Mouse (Mus musculus): ENCODE data around the gene Rnf7. TPM values are rescaled to one million over a fixed set of nuclear protein-coding genes. Genes with fewer than 3 reads are reported as not detected.
"Not testable (repeated sequence)": the region's sequence is repeated elsewhere in the genome, so short reads cannot be mapped to it uniquely, and the experiment has no call there.

Rnf7 gene
- 10 to 100 TPM; 58.1 to 58.5 TPM for total RNA-seq (2021)

- peak; percentile 99 for DNase-seq (ENCODE audit: extremely low spot score in 1 of 2, low spot score in 1 of 2)
Measured at GRCm38 (mm10) chr9:96478071-96478888, at the start of gene Rnf7. Gene Rnf7, minus strand, starts transcription at chr9:96478675.

GRCm38 (mm10) chr9:96526011-96526410 is 47.5 kb upstream of the Rnf7 start:
- DNase-seq (ENCODE audit: extremely low spot score in 1 of 2, low spot score in 1 of 2) = no peak

GRCm38 (mm10) chr9:96524972-96525506 is 46.6 kb upstream of the Rnf7 start, which contains the start of gene Gm28729:
Gene Gm28729, minus strand, starts transcription at chr9:96525264.
- DNase-seq (ENCODE audit: extremely low spot score in 1 of 2, low spot score in 1 of 2) = no peak

GRCm38 (mm10) chr9:96523148-96523547 is 44.7 kb upstream of the Rnf7 start:
- DNase-seq (ENCODE audit: extremely low spot score in 1 of 2, low spot score in 1 of 2) = no peak

- not testable (repeated sequence) for DNase-seq (ENCODE audit: extremely low spot score in 1 of 2, low spot score in 1 of 2)
Measured at GRCm38 (mm10) chr9:96521574-96521973, 43.1 kb upstream of the Rnf7 start.

- no peak for DNase-seq (ENCODE audit: extremely low spot score in 1 of 2, low spot score in 1 of 2)
Measured at GRCm38 (mm10) chr9:96517429-96517828, 39.0 kb upstream of the Rnf7 start.

GRCm38 (mm10) chr9:96516806-96517205 is 38.3 kb upstream of the Rnf7 start:
- DNase-seq (ENCODE audit: extremely low spot score in 1 of 2, low spot score in 1 of 2) = no peak

- DNase-seq (ENCODE audit: extremely low spot score in 1 of 2, low spot score in 1 of 2) = no peak
Measured at GRCm38 (mm10) chr9:96515737-96516136, 37.3 kb upstream of the Rnf7 start.

GRCm38 (mm10) chr9:96514278-96514677 is 35.8 kb upstream of the Rnf7 start:
- DNase-seq (ENCODE audit: extremely low spot score in 1 of 2, low spot score in 1 of 2) = no peak

GRCm38 (mm10) chr9:96506011-96506498 is 27.6 kb upstream of the Rnf7 start:
- DNase-seq (ENCODE audit: extremely low spot score in 1 of 2, low spot score in 1 of 2) = peak; percentile 6 to 27

GRCm38 (mm10) chr9:96505156-96505555 is 26.7 kb upstream of the Rnf7 start:
- DNase-seq (ENCODE audit: extremely low spot score in 1 of 2, low spot score in 1 of 2) = no peak

GRCm38 (mm10) chr9:96504116-96504895 is 25.8 kb upstream of the Rnf7 start:
- DNase-seq (ENCODE audit: extremely low spot score in 1 of 2, low spot score in 1 of 2) = no peak

- no peak for DNase-seq (ENCODE audit: extremely low spot score in 1 of 2, low spot score in 1 of 2)
Measured at GRCm38 (mm10) chr9:96502856-96503610, 24.6 kb upstream of the Rnf7 start.

GRCm38 (mm10) chr9:96501217-96501616 is 22.7 kb upstream of the Rnf7 start:
- DNase-seq (ENCODE audit: extremely low spot score in 1 of 2, low spot score in 1 of 2) = no peak

- DNase-seq (ENCODE audit: extremely low spot score in 1 of 2, low spot score in 1 of 2) = no peak
Measured at GRCm38 (mm10) chr9:96493212-96493611, 14.7 kb upstream of the Rnf7 start.

- peak in 1 of 2 experiments; percentile 54 for DNase-seq (ENCODE audit: extremely low spot score in 1 of 2, low spot score in 1 of 2)
Measured at GRCm38 (mm10) chr9:96491810-96492209, 13.3 kb upstream of the Rnf7 start.

GRCm38 (mm10) chr9:96487869-96488268 is 9.4 kb upstream of the Rnf7 start:
- not testable (repeated sequence) for DNase-seq (ENCODE audit: extremely low spot score in 1 of 2, low spot score in 1 of 2)

GRCm38 (mm10) chr9:96483648-96484047 is 5.2 kb upstream of the Rnf7 start:
- DNase-seq (ENCODE audit: extremely low spot score in 1 of 2, low spot score in 1 of 2) = no peak

- no peak for DNase-seq (ENCODE audit: extremely low spot score in 1 of 2, low spot score in 1 of 2)
Measured at GRCm38 (mm10) chr9:96483028-96483427, 4.6 kb upstream of the Rnf7 start.

GRCm38 (mm10) chr9:96472356-96472755 is 6.1 kb downstream of the Rnf7 start:
- no peak for DNase-seq (ENCODE audit: extremely low spot score in 1 of 2, low spot score in 1 of 2)

Measured in layer of hippocampus, postnatal 25 days (tissue).